Mouse (Mus musculus) thymus, adult 2 months (tissue): ENCODE results near the gene Pik3c2b.
A peak's percentile ranks its signal among the peaks of the same experiment; 100 is the strongest.

ENCODE experiments used
- CTCF ChIP-seq: fragments of 200-500 bp; IDR thresholded peaks from 2 replicates; pipeline ENCODE4 v1.5.1; 2012; ENCODE audit warnings: mild to moderate bottlenecking, control low read depth, low read length, moderate library complexity, borderline replicate concordance; ENCODE audit not compliant: control insufficient read depth, poor library complexity, insufficient read depth; ENCODE audit errors: extremely low read depth
- POLR2A ChIP-seq: fragments of 200-500 bp; IDR thresholded peaks from 2 replicates; pipeline ENCODE4 v1.6.1; 2012; ENCODE audit warnings: mild to moderate bottlenecking, low read length, control low read depth, moderate library complexity; ENCODE audit not compliant: control insufficient read depth, poor library complexity, insufficient read depth; ENCODE audit errors: extremely low read depth

DNA sequence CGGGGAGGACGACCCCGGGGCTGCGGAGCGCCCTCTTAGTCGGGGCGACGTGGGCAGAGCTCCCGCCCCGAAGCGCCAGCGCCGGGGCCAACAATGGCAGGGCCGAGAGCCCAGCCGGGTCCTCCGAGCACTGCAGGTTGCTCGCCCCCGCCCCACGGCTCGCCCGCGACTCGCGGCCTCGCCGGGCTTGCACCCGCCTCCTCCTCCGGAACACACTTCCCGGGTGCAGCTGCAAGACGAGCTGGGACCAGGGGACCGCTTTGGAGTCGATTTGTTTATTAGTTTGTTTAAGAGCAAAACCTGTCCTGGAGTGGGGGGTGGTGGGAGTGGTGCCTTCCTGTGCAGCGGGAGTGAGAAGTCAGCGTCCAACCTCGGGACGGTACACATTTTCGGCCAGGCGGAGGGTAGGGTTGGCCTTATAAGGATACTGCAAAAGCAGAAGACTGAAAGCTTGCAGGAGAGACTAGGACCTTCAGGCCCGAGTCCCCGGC lies 1.0 kb downstream of the Pik3c2b start:
- TF ChIP-seq CTCF (0 out of 2 replicates have a peak, but pooled peaks have one; percentile 7), POLR2A (no peak)
